Mouse (Mus musculus): ENCODE results near the gene Cldn24. TPM values are rescaled to one million over a fixed set of nuclear protein-coding genes. Genes with fewer than 3 reads are reported as not detected.

The Cldn24 gene
- polyA plus RNA-seq (2011; ENCODE audit: insufficient read length, low read depth, missing spikeins) = not detected in 2 replicates

DNA sequence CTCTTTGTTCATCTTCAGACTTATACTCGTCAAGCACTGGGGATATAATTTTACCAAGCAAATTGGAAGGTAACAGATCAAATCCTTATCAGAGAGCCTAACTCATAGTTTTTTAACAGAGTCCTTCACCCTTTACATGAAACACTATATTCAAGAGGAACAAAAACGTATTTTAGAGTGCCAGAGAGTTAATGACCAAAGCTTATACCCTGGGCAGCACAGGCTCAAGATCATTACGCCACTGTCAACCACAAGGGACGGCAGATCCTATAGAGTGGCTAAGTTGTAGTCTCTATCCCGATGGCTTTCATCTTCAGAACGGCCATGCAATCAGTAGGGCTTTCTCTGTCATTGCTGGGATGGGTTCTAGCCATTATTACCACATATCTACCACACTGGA is at the start of gene Cldn24:
Cldn24 (plus strand) TSS at position 301 of the 400 bp plus-strand sequence.
- TF ChIP-seq CTCF (IDR thresholded peaks at IDR 0.05; ENCODE audit: borderline replicate concordance, insufficient read depth, low read length) (no peak), POLR2A (IDR thresholded peaks at IDR 0.05; ENCODE audit: low read depth, low read length) (no peak)
- H3K4me3 ChIP-seq (ENCODE audit: insufficient read depth, low read length) = no peak within 1 kb of the TSS
- no peak within 1 kb of the TSS for H3K27ac ChIP-seq (ENCODE audit: insufficient read depth, low read length)
- peaks cover 4% of the 10 kb centered on the region; the same call in 1 of the 2 replicates for H3K4me1 ChIP-seq (ENCODE audit: control insufficient read depth, insufficient read depth, low read length)

DNA sequence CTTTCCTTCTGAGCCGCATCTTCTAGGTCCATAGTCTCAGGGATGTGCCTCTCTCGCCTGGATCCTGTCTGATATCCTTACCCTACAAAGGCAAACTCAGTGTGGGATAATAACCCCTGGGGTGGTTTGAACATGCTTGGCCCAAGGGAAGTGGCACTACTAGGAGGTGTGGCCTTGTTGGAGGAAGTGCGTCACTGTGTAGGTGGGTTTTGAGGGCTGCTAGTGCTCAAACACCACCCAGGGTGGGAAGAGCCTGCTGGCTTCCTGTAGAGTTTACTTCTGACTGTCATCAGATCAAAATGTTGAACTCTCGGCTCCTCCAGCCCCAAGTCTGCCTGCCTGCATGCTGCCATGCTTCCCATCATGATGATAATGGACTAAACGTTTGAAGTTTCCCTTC is 49.0 kb upstream of the Cldn24 start:
- Histone ChIP-seq H3K4me1 (ENCODE audit: control insufficient read depth, insufficient read depth, low read length) (no peaks in the 10 kb centered on the region), H3K27ac (ENCODE audit: insufficient read depth, low read length) (no peak overlapping the region)
- TF ChIP-seq CTCF (IDR thresholded peaks at IDR 0.05; ENCODE audit: borderline replicate concordance, insufficient read depth, low read length) = no peak
- no peak for TF ChIP-seq POLR2A (IDR thresholded peaks at IDR 0.05; ENCODE audit: low read depth, low read length)

DNA sequence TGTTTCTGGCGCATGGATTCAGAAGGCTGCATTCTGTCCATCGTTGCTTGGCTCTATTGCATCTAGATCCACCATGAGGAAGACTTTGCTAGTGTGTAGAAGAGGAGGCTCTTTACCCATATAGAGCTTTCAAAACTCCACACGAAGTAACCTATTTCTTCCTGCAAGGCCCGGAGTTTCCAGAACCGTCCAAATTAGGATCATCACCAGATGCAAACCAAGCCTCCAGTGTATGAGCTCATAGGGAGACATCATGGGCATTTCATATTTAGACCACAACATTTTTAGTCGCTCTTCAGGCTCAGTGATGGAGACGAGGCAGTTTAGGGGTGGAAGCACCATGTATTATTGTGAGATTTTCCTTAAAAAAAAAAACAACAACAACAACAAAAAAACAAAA is 44.5 kb upstream of the Cldn24 start:
- TF ChIP-seq POLR2A (IDR thresholded peaks at IDR 0.05; ENCODE audit: low read depth, low read length) = no peak
- no peak for TF ChIP-seq CTCF (IDR thresholded peaks at IDR 0.05; ENCODE audit: borderline replicate concordance, insufficient read depth, low read length)
- H3K4me3 ChIP-seq (ENCODE audit: insufficient read depth, low read length) = no peak overlapping the region
- H3K4me1 ChIP-seq (ENCODE audit: control insufficient read depth, insufficient read depth, low read length) = no peaks in the 10 kb centered on the region
- no peak overlapping the region for H3K27ac ChIP-seq (ENCODE audit: insufficient read depth, low read length)

More for the DNA sequence above, 49.0 kb upstream of the Cldn24 start:
- no peak overlapping the region for H3K4me3 ChIP-seq (ENCODE audit: insufficient read depth, low read length)

DNA sequence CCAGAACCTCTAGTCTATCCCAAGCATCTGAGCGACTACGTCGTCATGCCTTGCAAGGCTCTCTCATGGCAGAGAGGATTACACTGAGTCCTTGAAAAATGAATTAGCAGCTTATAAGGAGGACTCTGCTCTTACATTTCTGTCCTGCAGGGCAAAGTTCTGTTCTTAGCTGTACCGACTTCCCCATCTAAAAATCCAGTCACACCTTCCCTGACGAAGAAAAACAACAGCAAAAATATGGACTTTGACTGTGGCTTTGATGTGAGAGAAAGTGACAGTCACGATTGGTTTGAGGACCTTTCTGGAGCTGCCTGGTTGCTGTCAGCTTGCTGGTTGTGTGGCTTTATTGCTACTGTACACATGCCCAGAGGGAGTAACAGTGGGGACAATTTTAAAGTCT is 42.4 kb upstream of the Cldn24 start:
- Histone ChIP-seq H3K4me3 (ENCODE audit: insufficient read depth, low read length) (no peak overlapping the region), H3K4me1 (ENCODE audit: control insufficient read depth, insufficient read depth, low read length) (no peaks in the 10 kb centered on the region), H3K27ac (ENCODE audit: insufficient read depth, low read length) (no peak overlapping the region)
- no peak for TF ChIP-seq POLR2A (IDR thresholded peaks at IDR 0.05; ENCODE audit: low read depth, low read length)
- no peak for TF ChIP-seq CTCF (IDR thresholded peaks at IDR 0.05; ENCODE audit: borderline replicate concordance, insufficient read depth, low read length)

DNA sequence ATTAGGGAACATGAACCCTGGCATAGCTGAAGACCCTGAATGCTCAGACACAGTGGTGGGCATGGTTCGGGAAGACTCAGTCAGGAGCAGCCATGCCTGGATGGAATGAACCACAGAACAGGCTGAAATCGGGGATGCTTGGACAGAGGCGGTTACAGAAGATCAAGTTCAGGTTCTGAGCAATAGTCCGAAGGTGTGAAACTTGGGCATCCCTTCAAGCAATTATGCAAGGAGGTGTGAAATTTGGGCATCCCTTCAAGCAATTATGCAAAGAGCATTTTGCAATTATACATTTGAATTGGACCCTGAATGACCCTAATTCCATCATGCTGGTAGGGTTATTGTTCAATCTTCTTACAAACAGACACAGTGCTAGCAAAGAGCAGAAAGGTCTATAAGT is 40.1 kb upstream of the Cldn24 start:
- no peak overlapping the region for H3K4me3 ChIP-seq (ENCODE audit: insufficient read depth, low read length)
- TF ChIP-seq POLR2A (IDR thresholded peaks at IDR 0.05; ENCODE audit: low read depth, low read length) = no peak
- no peak for TF ChIP-seq CTCF (IDR thresholded peaks at IDR 0.05; ENCODE audit: borderline replicate concordance, insufficient read depth, low read length)
- H3K4me1 ChIP-seq (ENCODE audit: control insufficient read depth, insufficient read depth, low read length) = no peaks in the 10 kb centered on the region
- no peak overlapping the region for H3K27ac ChIP-seq (ENCODE audit: insufficient read depth, low read length)

DNA sequence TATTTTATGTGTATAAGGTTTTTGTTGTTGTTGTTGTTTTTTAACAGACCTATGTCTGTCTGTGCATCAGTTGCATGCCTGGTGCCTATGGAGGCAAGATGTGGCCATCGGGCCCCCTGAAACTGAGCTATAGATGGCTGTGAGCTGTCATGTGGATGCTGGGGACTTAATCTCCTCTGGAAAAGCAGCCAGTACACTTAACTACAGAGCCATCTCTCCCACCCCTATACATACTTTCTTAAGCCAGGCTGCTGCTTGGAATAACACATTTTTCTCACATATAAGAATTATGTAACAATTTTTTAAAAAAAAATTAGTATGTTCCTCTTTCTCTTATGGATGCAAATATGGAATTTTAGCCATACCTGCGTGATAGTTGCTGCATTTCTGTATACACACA is 38.4 kb upstream of the Cldn24 start:
- Histone ChIP-seq H3K4me1 (ENCODE audit: control insufficient read depth, insufficient read depth, low read length) (no peaks in the 10 kb centered on the region; the same call in 1 of the 2 replicates), H3K27ac (ENCODE audit: insufficient read depth, low read length) (no peak overlapping the region), H3K4me3 (ENCODE audit: insufficient read depth, low read length) (no peak overlapping the region)
- no peak for TF ChIP-seq CTCF (IDR thresholded peaks at IDR 0.05; ENCODE audit: borderline replicate concordance, insufficient read depth, low read length)
- no peak for TF ChIP-seq POLR2A (IDR thresholded peaks at IDR 0.05; ENCODE audit: low read depth, low read length)

DNA sequence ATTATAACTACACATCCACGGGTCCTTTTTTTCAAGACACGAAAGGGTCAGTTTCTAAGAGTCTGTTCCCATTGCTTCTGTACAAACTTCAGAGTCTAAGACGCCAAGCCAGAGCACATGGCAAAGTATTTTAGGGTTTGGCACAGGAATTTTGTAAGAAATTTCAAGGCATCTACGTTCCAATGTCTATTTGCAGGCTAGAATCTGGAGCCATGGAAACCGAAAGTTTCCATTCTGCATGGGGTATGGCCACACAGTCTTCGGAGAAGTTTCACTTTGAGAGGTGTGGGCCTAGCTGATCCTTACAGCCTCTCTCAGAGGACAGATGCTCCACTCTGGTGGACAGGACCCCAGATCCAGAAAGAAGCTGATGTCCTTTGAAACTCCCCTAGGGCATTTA is 38.0 kb upstream of the Cldn24 start:
- Histone ChIP-seq H3K4me1 (ENCODE audit: control insufficient read depth, insufficient read depth, low read length) (no peaks in the 10 kb centered on the region; the same call in 1 of the 2 replicates), H3K4me3 (ENCODE audit: insufficient read depth, low read length) (no peak overlapping the region), H3K27ac (ENCODE audit: insufficient read depth, low read length) (no peak overlapping the region)
- TF ChIP-seq POLR2A (IDR thresholded peaks at IDR 0.05; ENCODE audit: low read depth, low read length) (no peak), CTCF (IDR thresholded peaks at IDR 0.05; ENCODE audit: borderline replicate concordance, insufficient read depth, low read length) (no peak)

DNA sequence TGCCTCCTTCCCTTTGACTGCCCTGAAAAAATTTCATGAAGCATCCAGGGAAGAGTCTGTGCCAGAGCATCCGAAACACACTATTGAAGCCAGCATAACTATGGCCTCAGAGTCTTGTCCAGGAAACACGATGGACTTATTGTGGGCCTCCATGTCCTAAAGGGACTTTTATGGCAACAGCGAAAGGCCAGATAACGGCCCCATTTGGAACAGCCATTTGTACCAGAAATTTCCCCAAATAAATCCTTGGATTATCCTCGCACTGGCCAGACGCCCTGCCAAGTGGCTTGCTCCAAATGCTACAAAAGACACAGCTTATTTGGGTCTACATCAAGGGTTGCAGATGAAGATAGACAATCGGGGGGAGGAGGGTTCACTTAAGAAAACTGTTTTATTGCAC is 37.5 kb upstream of the Cldn24 start:
- TF ChIP-seq CTCF (IDR thresholded peaks at IDR 0.05; ENCODE audit: borderline replicate concordance, insufficient read depth, low read length) (no peak), POLR2A (IDR thresholded peaks at IDR 0.05; ENCODE audit: low read depth, low read length) (no peak)
- no peaks in the 10 kb centered on the region; the same call in 1 of the 2 replicates for H3K4me1 ChIP-seq (ENCODE audit: control insufficient read depth, insufficient read depth, low read length)

DNA sequence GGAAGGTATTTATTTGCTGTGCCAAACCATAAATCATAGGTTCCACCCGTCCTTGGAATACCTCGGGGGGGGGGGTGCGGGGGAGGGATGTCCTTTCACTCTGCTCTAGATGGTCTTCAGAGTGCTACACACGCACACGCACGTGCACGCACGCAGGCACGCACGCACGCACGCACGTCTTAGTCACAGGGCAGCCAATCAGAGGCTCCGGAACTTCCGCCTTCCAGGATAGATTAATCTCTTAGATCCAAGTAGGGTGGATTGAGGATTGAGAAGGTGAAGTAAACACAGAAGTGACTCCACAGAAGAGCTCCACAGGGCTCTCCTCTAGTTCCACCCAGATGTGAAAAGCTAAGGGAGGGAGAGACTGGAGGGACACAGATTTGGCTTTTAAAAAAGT is 35.6 kb upstream of the Cldn24 start:
- no peak overlapping the region for H3K4me3 ChIP-seq (ENCODE audit: insufficient read depth, low read length)
- no peak for TF ChIP-seq POLR2A (IDR thresholded peaks at IDR 0.05; ENCODE audit: low read depth, low read length)
- TF ChIP-seq CTCF (IDR thresholded peaks at IDR 0.05; ENCODE audit: borderline replicate concordance, insufficient read depth, low read length) = no peak

More for the DNA sequence above, 37.5 kb upstream of the Cldn24 start:
- Histone ChIP-seq H3K27ac (ENCODE audit: insufficient read depth, low read length) (no peak overlapping the region), H3K4me3 (ENCODE audit: insufficient read depth, low read length) (no peak overlapping the region)

DNA sequence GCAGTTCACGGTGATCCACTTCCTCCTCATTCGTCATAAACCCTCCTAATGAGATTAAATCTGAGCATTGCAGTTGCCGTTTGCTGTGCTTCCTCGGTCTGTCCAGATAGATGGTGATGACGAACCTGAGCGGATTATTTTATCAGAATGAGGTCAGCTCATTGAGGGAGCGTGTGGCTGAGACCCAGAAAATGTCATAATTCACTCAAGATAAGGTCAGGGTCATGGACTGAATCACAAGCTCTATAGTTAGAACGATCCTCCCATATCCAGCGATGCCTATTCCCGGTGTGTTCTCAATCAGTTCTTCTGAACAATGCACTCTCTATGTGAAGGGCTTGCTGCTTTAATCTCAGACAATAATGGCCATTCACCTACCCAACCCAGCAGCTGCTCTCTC is 34.2 kb upstream of the Cldn24 start:
- Histone ChIP-seq H3K4me3 (ENCODE audit: insufficient read depth, low read length) (no peak overlapping the region), H3K4me1 (ENCODE audit: control insufficient read depth, insufficient read depth, low read length) (no peaks in the 10 kb centered on the region; the same call in 1 of the 2 replicates), H3K27ac (ENCODE audit: insufficient read depth, low read length) (no peak overlapping the region)
- TF ChIP-seq POLR2A (IDR thresholded peaks at IDR 0.05; ENCODE audit: low read depth, low read length) = no peak
- no peak for TF ChIP-seq CTCF (IDR thresholded peaks at IDR 0.05; ENCODE audit: borderline replicate concordance, insufficient read depth, low read length)

More for the DNA sequence above, 35.6 kb upstream of the Cldn24 start:
- H3K27ac ChIP-seq (ENCODE audit: insufficient read depth, low read length) = no peak overlapping the region
- H3K4me1 ChIP-seq (ENCODE audit: control insufficient read depth, insufficient read depth, low read length) = no peaks in the 10 kb centered on the region; the same call in 1 of the 2 replicates

All from embryonic fibroblast, embryonic 13.5 days (primary cell).